8 mouse cellular contexts compared by ENCODE assay signal in the genomic region with DNA sequence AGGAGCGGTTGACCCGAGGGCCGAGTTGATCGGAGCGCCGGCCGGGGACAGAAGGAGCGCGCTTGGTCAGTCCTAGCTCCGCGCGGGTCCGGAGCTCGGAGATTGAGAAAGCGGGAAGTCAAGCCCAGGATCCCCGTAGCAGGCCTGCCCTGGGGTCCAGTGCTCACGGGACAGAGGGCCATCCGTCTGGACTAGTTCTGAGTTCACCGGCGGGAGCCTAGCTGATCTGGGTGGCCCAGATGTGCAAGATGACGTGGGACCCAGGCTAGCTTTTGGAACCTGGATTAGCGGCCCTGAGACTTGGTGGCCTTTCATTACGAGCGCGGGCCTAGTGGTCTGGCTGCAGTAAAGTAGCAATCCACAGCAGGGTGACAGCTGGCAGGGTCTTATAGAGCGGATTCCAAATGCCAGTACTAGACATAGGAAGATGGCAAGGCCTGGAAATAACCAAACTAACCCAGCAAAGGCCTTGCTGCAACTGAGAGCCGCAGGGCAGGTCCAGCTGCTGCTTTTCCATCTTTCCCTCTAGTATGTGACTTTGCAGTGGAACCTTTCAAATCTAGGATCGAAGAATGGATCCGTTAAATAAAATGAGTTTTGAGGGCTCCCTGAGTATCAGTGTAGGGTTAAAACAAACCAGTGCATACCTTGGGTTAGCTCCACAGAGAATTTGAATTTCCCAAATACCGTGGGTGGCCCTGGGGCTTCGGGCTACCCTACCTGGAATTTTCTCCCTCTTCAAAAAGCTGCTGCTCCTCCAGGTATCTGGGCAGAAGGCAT. TPM values are rescaled to one million over a fixed set of nuclear protein-coding genes. Genes with fewer than 3 reads are reported as not detected.
DNase-seq lines count a peak whose midpoint lies in the region; ATAC-seq lines count a peak whose summit lies in the region.

No protein-coding gene starts in this region.

- no peaks in the 10 kb centered on the region for H3K36me3 ChIP-seq in lung, embryonic 15.5 days
- no peaks in the 10 kb centered on the region for H3K36me3 ChIP-seq in intestine, embryonic 16.5 days (ENCODE audit: control insufficient read depth, insufficient read depth, low read length)

- 6% methylated on average over 31 of the region's 31 CpGs for whole genome bisulfite sequencing in lung, embryonic 15.5 days
- WGBS in intestine, embryonic 16.5 days, result 4% methylated on average over 31 of the region's 31 CpGs

- no peak overlapping the region for H3K27ac ChIP-seq in lung, embryonic 15.5 days
- H3K27ac ChIP-seq in intestine, embryonic 16.5 days (ENCODE audit: low read length), result no peak overlapping the region

- DNase-seq in cerebellum, adult 11 months, result no peak
- no peak for DNase-seq in lung, postnatal 25 days (ENCODE audit: low spot score)
- no peak for DNase-seq in left cerebral cortex, adult 9 months (ENCODE audit: low spot score in 2 of 2)
- no peak for DNase-seq in right cerebral cortex, postnatal 36 days (ENCODE audit: low spot score in 2 of 2)

- H3K9ac ChIP-seq in lung, embryonic 15.5 days, result peak overlapping the region; percentile 39
- peak overlapping the region; percentile 65 for H3K9ac ChIP-seq in intestine, embryonic 16.5 days (ENCODE audit: low read depth, low read length)

- ATAC-seq in cerebellum, adult (ENCODE audit: insufficient number of reproducible peaks, low FRiP score, low TSS enrichment), result peak; percentile 20; the same call in 1 of the 2 replicates
- ATAC-seq in lung, embryonic 15.5 days (ENCODE audit: borderline replicate concordance, extremely low read depth, low FRiP score, low TSS enrichment), result peak; percentile 60; the same call in 1 of the 2 replicates
- peak; percentile 62 for ATAC-seq in intestine, embryonic 16.5 days
- ATAC-seq in monocyte, adult 5-6 weeks (replicated peaks; ENCODE audit: insufficient number of reproducible peaks, low FRiP score, low TSS enrichment, poor library complexity, severe bottlenecking), result peak; percentile 40; the same call in 1 of the 2 replicates

- peaks cover 89% of the 10 kb centered on the region for H3K27me3 ChIP-seq in lung, embryonic 15.5 days
- peaks cover 61% of the 10 kb centered on the region for H3K27me3 ChIP-seq in intestine, embryonic 16.5 days (replicated peaks; ENCODE audit: control insufficient read depth, insufficient read depth, low read length)

- H3K4me3 ChIP-seq in lung, embryonic 15.5 days, result peak overlapping the region; percentile 60
- H3K4me3 ChIP-seq in intestine, embryonic 16.5 days (ENCODE audit: low read length), result peak overlapping the region; percentile 76

- H3K4me1 ChIP-seq in lung, embryonic 15.5 days, result peaks cover 10% of the 10 kb centered on the region
- H3K4me1 ChIP-seq in intestine, embryonic 16.5 days (ENCODE audit: control insufficient read depth, insufficient read depth, low read length), result peaks cover 11% of the 10 kb centered on the region

- no peaks in the 10 kb centered on the region for H3K9me3 ChIP-seq in lung, embryonic 15.5 days
- no peaks in the 10 kb centered on the region for H3K9me3 ChIP-seq in intestine, embryonic 16.5 days (ENCODE audit: control insufficient read depth, low read length)

- peak overlapping the region; percentile 98 for H3K4me2 ChIP-seq in lung, embryonic 15.5 days
- H3K4me2 ChIP-seq in intestine, embryonic 16.5 days (ENCODE audit: low read depth, low read length), result peak overlapping the region; percentile 97

RNA-seq across cellular contexts. Expression of a gene that starts 1.2 kb away (rescaled TPM):
- polyA plus RNA-seq in lung, embryonic 15.5 days (2015; fragmentation: Nextera tagmentation; extraction: Ambion mirVana), result not detected in 2 replicates
- not detected in 2 replicates for polyA plus RNA-seq in intestine, embryonic 16.5 days (2015; fragmentation: Nextera tagmentation; extraction: Ambion mirVana)
- not detected in 3 replicates for total RNA-seq in monocyte, adult 5-6 weeks (2017)

RNA-seq across cellular contexts. Expression of a gene that starts 15.2 kb away (rescaled TPM):
- polyA plus RNA-seq in lung, embryonic 15.5 days (2015; fragmentation: Nextera tagmentation; extraction: Ambion mirVana), result 3.8 and 4.1 TPM in 2 replicates
- 25.5 and 26.0 TPM in 2 replicates for polyA plus RNA-seq in intestine, embryonic 16.5 days (2015; fragmentation: Nextera tagmentation; extraction: Ambion mirVana)
- total RNA-seq in monocyte, adult 5-6 weeks (2017), result 0.49 TPM in 1 of 3 replicates, not detected in the others
